ENCODE assay signal across 18 mouse cellular contexts in the genomic region with DNA sequence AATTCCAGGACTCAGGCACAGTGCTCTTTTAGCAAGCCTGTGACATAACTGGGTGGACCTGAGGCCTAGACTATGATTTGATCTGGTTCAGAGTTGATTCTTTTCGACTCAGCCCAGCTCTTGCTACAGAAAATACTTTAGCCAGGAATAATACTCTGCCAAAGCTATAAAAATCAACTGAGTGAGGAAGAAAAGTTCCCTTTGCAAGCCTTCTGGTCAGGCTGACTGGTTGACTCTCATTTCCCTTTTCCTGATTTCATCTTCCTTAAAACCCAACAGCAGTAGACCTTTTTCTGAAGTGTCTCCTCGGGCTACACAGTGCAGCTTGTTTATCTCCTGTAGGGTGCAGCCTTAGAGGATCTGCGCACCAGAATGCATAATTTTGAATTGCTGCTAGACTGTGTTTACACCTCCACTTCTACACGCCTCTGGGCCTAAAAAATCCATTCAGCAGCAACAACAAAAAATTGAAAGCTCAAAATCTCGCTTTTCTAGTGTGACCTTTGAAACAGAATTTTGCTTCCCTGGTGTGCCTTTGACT. TPM values are rescaled to one million over a fixed set of nuclear protein-coding genes. Genes with fewer than 3 reads are reported as not detected.
A peak's percentile ranks its signal among the peaks of the same experiment; 100 is the strongest.
DNase-seq lines count a peak whose midpoint lies in the region; ATAC-seq and TF ChIP-seq lines count a peak whose summit lies in the region.
"Had no signal": no experiment of that assay in that cellular context is flagged by ENCODE, and none has a peak within 500 bp of the region (broad histone marks: within the 10 kb centered on the region; RNA-seq: fewer than 3 reads in every experiment).

No protein-coding gene starts in this region.

- peak overlapping the region; percentile 88 for H3K27ac ChIP-seq in gastrocnemius, adult 2 months
- H3K27ac ChIP-seq in liver, adult 2 months (replicated peaks; ENCODE audit: insufficient read depth, low read depth, low read length) = no peak overlapping the region; the same call in 1 of the 2 replicates
- H3K27ac ChIP-seq in liver, embryonic 12.5 days = no peak overlapping the region
- H3K27ac ChIP-seq: embryonic facial prominence, embryonic 12.5 days; forebrain, embryonic 10.5 days; heart, embryonic 15.5 days; hindbrain, embryonic 13.5 days; stomach, embryonic 15.5 days had no signal

- H3K36me3 ChIP-seq in liver, adult 2 months (ENCODE audit: control insufficient read depth, insufficient read depth, low read length) = peaks cover 9% of the 10 kb centered on the region
- 0 out of 2 replicates have a peak, but pooled peaks cover 3% of the 10 kb centered on the region for H3K36me3 ChIP-seq in liver, embryonic 12.5 days
- H3K36me3 ChIP-seq: embryonic facial prominence, embryonic 12.5 days; forebrain, embryonic 10.5 days; heart, embryonic 15.5 days; stomach, embryonic 15.5 days had no signal

- no peak overlapping the region for H3K4me2 ChIP-seq in liver, embryonic 12.5 days
- H3K4me2 ChIP-seq: embryonic facial prominence, embryonic 12.5 days; heart, embryonic 15.5 days; hindbrain, embryonic 13.5 days; stomach, embryonic 15.5 days had no signal

- no peak for ATAC-seq in liver, embryonic 12.5 days
- peak; percentile 29 for ATAC-seq in megakaryocyte progenitor cell, adult 5-6 weeks (replicated peaks; ENCODE audit: poor library complexity)

- no peaks in the 10 kb centered on the region for H3K27me3 ChIP-seq in liver, adult 2 months (ENCODE audit: control insufficient read depth, insufficient read depth, low read length)
- peaks cover 5% of the 10 kb centered on the region for H3K27me3 ChIP-seq in liver, embryonic 12.5 days (replicated peaks)
- H3K27me3 ChIP-seq: embryonic facial prominence, embryonic 12.5 days; heart, embryonic 15.5 days; hindbrain, embryonic 13.5 days; stomach, embryonic 15.5 days had no signal

- no peaks in the 10 kb centered on the region for H3K9me3 ChIP-seq in liver, embryonic 12.5 days (replicated peaks)
- H3K9me3 ChIP-seq: embryonic facial prominence, embryonic 12.5 days; forebrain, embryonic 10.5 days; heart, embryonic 15.5 days; hindbrain, embryonic 13.5 days; stomach, embryonic 15.5 days had no signal

- H3K4me1 ChIP-seq in liver, adult 2 months (ENCODE audit: control insufficient read depth, insufficient read depth, low read length) = peaks cover 11% of the 10 kb centered on the region
- peaks cover 36% of the 10 kb centered on the region for H3K4me1 ChIP-seq in liver, embryonic 12.5 days
- H3K4me1 ChIP-seq: embryonic facial prominence, embryonic 12.5 days; forebrain, embryonic 10.5 days; hindbrain, embryonic 13.5 days; stomach, embryonic 15.5 days had no signal

- H3K79me2 ChIP-seq in liver, adult 2 months (ENCODE audit: control insufficient read depth, insufficient read depth, low read length) = peaks cover 5% of the 10 kb centered on the region; the same call in 1 of the 2 replicates

- peak overlapping the region; percentile 11 for H3K4me3 ChIP-seq in gastrocnemius, adult 2 months
- H3K4me3 ChIP-seq in liver, adult 2 months (ENCODE audit: insufficient read depth, low read depth, low read length) = no peak overlapping the region
- no peak overlapping the region for H3K4me3 ChIP-seq in liver, embryonic 12.5 days
- H3K4me3 ChIP-seq: embryonic facial prominence, embryonic 12.5 days; forebrain, embryonic 10.5 days; heart, embryonic 15.5 days; hindbrain, embryonic 13.5 days; stomach, embryonic 15.5 days had no signal

- no peak for DNase-seq in gastrocnemius, adult 2 months
- DNase-seq in gastrocnemius, adult 18-20 months (ENCODE audit: low spot score) = no peak
- DNase-seq in liver, adult 2 months (ENCODE audit: extremely low read depth, low read depth, low spot score) = peak; percentile 41
- peak; percentile 58 for DNase-seq in brain, adult 2 months (ENCODE audit: low read depth, low spot score)
- no peak for DNase-seq in cerebellum, postnatal 4 days (ENCODE audit: low spot score in 2 of 2)
- no peak for DNase-seq in gastrocnemius, postnatal 14 days
- DNase-seq: cerebellum, postnatal 14 days; kidney, adult 8-10 months; lung, adult 2 months; right cerebral cortex, postnatal 4 days; thymus, postnatal 4 days had no signal

- TF ChIP-seq POLR2A in liver, adult 2 months (IDR thresholded peaks at IDR 0.05; ENCODE audit: extremely low read depth, insufficient read depth, low read length) = no peak

- WGBS in liver, adult 2 months = 68% methylated on average over 5 of the region's 5 CpGs
- WGBS in liver, embryonic 12.5 days (ENCODE audit: insufficient replicate concordance) = 47% methylated on average over 5 of the region's 5 CpGs

- no peak overlapping the region for H3K9ac ChIP-seq in liver, adult 2 months (ENCODE audit: low read depth, low read length)
- H3K9ac ChIP-seq in liver, embryonic 12.5 days = no peak overlapping the region
- H3K9ac ChIP-seq: embryonic facial prominence, embryonic 12.5 days; heart, embryonic 15.5 days; hindbrain, embryonic 13.5 days; stomach, embryonic 15.5 days had no signal

- intact Hi-C loops in gastrocnemius, adult 2 months (cut with DNase I) = no loop called here
- intact Hi-C loops in gastrocnemius, postnatal 14 days (cut with DNase I; ENCODE audit: low total_unique reads) = no loop called here

- no peak for TF ChIP-seq CTCF in gastrocnemius, adult 2 months (IDR thresholded peaks at IDR 0.05)
- TF ChIP-seq CTCF in liver, adult 2 months (IDR thresholded peaks at IDR 0.05; ENCODE audit: low read depth, low read length) = no peak

RNA-seq across cellular contexts. Expression of a gene that starts 13.6 kb away (rescaled TPM):
- total RNA-seq in gastrocnemius, adult 2 months (2021) = 1 to 10 TPM; 4.0 to 4.9 TPM
- 1 to 10 TPM; 4.2 to 5.2 TPM for total RNA-seq in gastrocnemius, adult 18-20 months (2021)
- 8.6 and 9.5 TPM in 2 replicates for total RNA-seq in liver, adult 2 months (2014; rRNA removed)
- polyA plus RNA-seq in liver, adult 2 months (2012; rRNA removed) = 1.8 and 2.3 TPM in 2 replicates
- polyA plus RNA-seq in liver, embryonic 12.5 days (2016; fragmentation: Nextera tagmentation; extraction: Ambion mirVana) = 6.4 and 6.7 TPM in 2 replicates
- 9.4 and 12.8 TPM in 2 replicates for total RNA-seq in megakaryocyte progenitor cell, adult 5-6 weeks (2015)
- total RNA-seq in megakaryocyte progenitor cell, adult 5-6 weeks (2017) = 23.2 and 25.4 TPM in 2 replicates
- total RNA-seq in gastrocnemius, postnatal 14 days (2021) = 1 to 10 TPM; 3.1 to 4.1 TPM

RNA-seq across cellular contexts. Expression of a gene that starts 14.1 kb away (rescaled TPM):
- 10 to 100 TPM; 14.5 to 16.2 TPM for total RNA-seq in gastrocnemius, adult 2 months (2021)
- 10 to 100 TPM; 17.8 to 19.1 TPM for total RNA-seq in gastrocnemius, adult 18-20 months (2021)
- total RNA-seq in liver, adult 2 months (2014; rRNA removed) = 6.1 and 6.4 TPM in 2 replicates
- 0.97 and 1.6 TPM in 2 replicates for polyA plus RNA-seq in liver, adult 2 months (2012; rRNA removed)
- polyA plus RNA-seq in liver, embryonic 12.5 days (2016; fragmentation: Nextera tagmentation; extraction: Ambion mirVana) = 9.4 and 11.5 TPM in 2 replicates
- total RNA-seq in megakaryocyte progenitor cell, adult 5-6 weeks (2015) = 32.9 and 42.4 TPM in 2 replicates
- 28.2 and 32.0 TPM in 2 replicates for total RNA-seq in megakaryocyte progenitor cell, adult 5-6 weeks (2017)
- 10 to 100 TPM; 20.2 to 25.3 TPM for total RNA-seq in gastrocnemius, postnatal 14 days (2021)

Comparison
In these comparisons a context has a peak if more than half of its experiments do, and no peak if none do; other contexts are left out.
1. DNase-seq: peak in liver, adult 2 months (single experiment) and brain, adult 2 months (single experiment); none in gastrocnemius, adult 2 months (single experiment), gastrocnemius, adult 18-20 months (single experiment), cerebellum, postnatal 4 days (0 of 2) and gastrocnemius, postnatal 14 days (single experiment).